Mouse (Mus musculus): ENCODE measurements around the gene Cyp24a1.

DNA sequence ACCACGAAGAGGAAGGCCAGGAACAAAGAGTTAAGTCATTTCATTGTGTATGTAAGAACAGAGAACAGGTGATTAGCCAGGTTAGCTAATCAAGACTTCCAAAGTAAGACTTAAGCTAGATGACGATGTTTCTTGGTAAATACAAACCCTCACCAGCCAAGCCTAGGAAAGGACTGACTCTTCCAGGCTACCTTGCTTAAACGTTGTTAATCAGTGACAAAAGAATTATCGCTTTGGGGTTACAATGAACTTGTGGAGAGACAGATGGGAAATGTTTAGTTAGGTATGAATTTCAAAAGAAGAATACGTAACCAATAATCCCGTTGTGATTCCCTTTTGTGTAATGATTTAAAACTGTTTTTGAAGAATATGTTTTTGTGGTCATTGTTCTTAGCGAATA, 48.0 kb upstream of the Cyp24a1 start:
- TF ChIP-seq MAX (IDR thresholded peaks at IDR 0.05; ENCODE audit: low read depth) (no peak), POLR2AphosphoS2 (IDR thresholded peaks at IDR 0.05; ENCODE audit: insufficient read length, low read depth) (no peak), POLR2A (IDR thresholded peaks at IDR 0.05; ENCODE audit: insufficient read length, low read depth) (no peak), MYOD1 (IDR thresholded peaks at IDR 0.05; ENCODE audit: control insufficient read depth in 1 of 3, insufficient read length in 2 of 3, low read depth in 2 of 3) (no peak), USF1 (IDR thresholded peaks at IDR 0.05; ENCODE audit: low read depth) (no peak), TCF3 (IDR thresholded peaks at IDR 0.05; ENCODE audit: insufficient read length, low read depth) (no peak), MYOG (IDR thresholded peaks at IDR 0.05; ENCODE audit: control insufficient read depth in 1 of 3, insufficient read depth in 1 of 3, insufficient read length in 2 of 3, low read depth in 2 of 3) (no peak)

Measured in myocyte (in vitro differentiated cells).